Mouse (Mus musculus): Measurements from ENCODE around the gene Eif6.

Eif6 gene

GRCm38 (mm10) chr2:155794674-155795445 lies 31.9 kb downstream of the Eif6 start:
- in situ Hi-C loops (cut with MboI; ENCODE audit: unreplicated experiment in 2 of 2) = no loop called here

- in situ Hi-C loops (cut with MboI; ENCODE audit: unreplicated experiment in 2 of 2) = no loop called here
Measured at GRCm38 (mm10) chr2:155792899-155793298, 33.8 kb downstream of the Eif6 start.

- in situ Hi-C loops (cut with MboI; ENCODE audit: unreplicated experiment in 2 of 2) = no loop called here
Measured at GRCm38 (mm10) chr2:155787949-155788931, 38.5 kb downstream of the Eif6 start.

- in situ Hi-C loops (cut with MboI; ENCODE audit: unreplicated experiment in 2 of 2) = no loop called here
Measured at GRCm38 (mm10) chr2:155786905-155787304, 39.8 kb downstream of the Eif6 start.

GRCm38 (mm10) chr2:155784534-155784933 lies 42.2 kb downstream of the Eif6 start:
- in situ Hi-C loops (cut with MboI; ENCODE audit: unreplicated experiment in 2 of 2) = no loop called here

- in situ Hi-C loops (cut with MboI; ENCODE audit: unreplicated experiment in 2 of 2) = no loop called here
Measured at GRCm38 (mm10) chr2:155779506-155779905, 47.2 kb downstream of the Eif6 start.

GRCm38 (mm10) chr2:155779066-155779465 lies 47.7 kb downstream of the Eif6 start:
- in situ Hi-C loops (cut with MboI; ENCODE audit: unreplicated experiment in 2 of 2) = no loop called here

- in situ Hi-C loops (cut with MboI; ENCODE audit: unreplicated experiment in 2 of 2) = no loop called here
Measured at GRCm38 (mm10) chr2:155778004-155778403, 48.7 kb downstream of the Eif6 start.

- in situ Hi-C loops (cut with MboI; ENCODE audit: unreplicated experiment in 2 of 2) = no loop called here
Measured at GRCm38 (mm10) chr2:155777688-155777985, 49.1 kb downstream of the Eif6 start.

GRCm38 (mm10) chr2:155776824-155777687 lies 49.7 kb downstream of the Eif6 start:
- in situ Hi-C loops (cut with MboI; ENCODE audit: unreplicated experiment in 2 of 2) = no loop called here

- in situ Hi-C loops (cut with MboI; ENCODE audit: unreplicated experiment in 2 of 2) = no loop called here
Measured at GRCm38 (mm10) chr2:155775685-155776263, 51.0 kb downstream of the Eif6 start.

- in situ Hi-C loops (cut with MboI; ENCODE audit: unreplicated experiment in 2 of 2) = loop anchor here in 1 of 2 experiments (25.0 kb wide), 3 partner anchors 1063 to 1563 kb away; partner anchors contain the start of genes Bpifb5 and Snta1
Measured at GRCm38 (mm10) chr2:155774927-155775684, 51.6 kb downstream of the Eif6 start, which contains the start of gene Mmp24. TSS of gene Mmp24 (plus strand) at chr2:155775342.

- in situ Hi-C loops (cut with MboI; ENCODE audit: unreplicated experiment in 2 of 2) = loop anchor here in 1 of 2 experiments (25.0 kb wide), 3 partner anchors 1062 to 1562 kb away; partner anchors contain the start of genes Bpifb5 and Snta1
Measured at GRCm38 (mm10) chr2:155774261-155774926, 52.3 kb downstream of the Eif6 start.

- in situ Hi-C loops (cut with MboI; ENCODE audit: unreplicated experiment in 2 of 2) = loop anchor here in 1 of 2 experiments (25.0 kb wide), 3 partner anchors 1061 to 1561 kb away; partner anchors contain the start of genes Bpifb5 and Snta1
Measured at GRCm38 (mm10) chr2:155773664-155774063, 53.1 kb downstream of the Eif6 start.

All from v-Abl transformed pro-B cells (cell line).